Mouse (Mus musculus) stomach, postnatal 0 days (tissue): Measurements from ENCODE around the gene Cdc14a. TPM values are rescaled to one million over a fixed set of nuclear protein-coding genes. Genes with fewer than 3 reads are reported as not detected.

ENCODE experiments used
- ATAC-seq: fragments of 200-750 bp; cut with Nextera tagmentation; 2 replicates; pipeline ENCODE4 v1.8.0; 2017; ENCODE audit not compliant: low FRiP score, low TSS enrichment
- DNase-seq: peaks from one replicate; pipeline ENCODE4 v3.0.0-alpha.2; 2016; ENCODE audit warnings: low spot score
- H3K27ac ChIP-seq: fragments of 300-500 bp; sonication (generic); replicated peaks from 2 replicates; pipeline ENCODE4 v1.5.1; 2014; ENCODE audit warnings: mild to moderate bottlenecking, control low read depth
- H3K27me3 ChIP-seq: fragments of 300-500 bp; sonication (generic); 2 replicates; pipeline ENCODE4 v1.6.1; 2014; ENCODE audit warnings: low read length; ENCODE audit not compliant: control insufficient read depth, insufficient read depth
- H3K36me3 ChIP-seq: fragments of 300-500 bp; sonication (generic); 2 replicates; pipeline ENCODE4 v1.6.1; 2014; ENCODE audit warnings: low read length, mixed read lengths; ENCODE audit not compliant: control insufficient read depth, insufficient read depth
- H3K4me1 ChIP-seq: fragments of 300-500 bp; sonication (generic); replicated peaks from 2 replicates; pipeline ENCODE4 v1.6.1; 2014; ENCODE audit warnings: antibody characterized with exemption; ENCODE audit not compliant: control insufficient read depth, insufficient read depth
- H3K4me2 ChIP-seq: fragments of 300-500 bp; sonication (generic); replicated peaks from 2 replicates; pipeline ENCODE4 v1.6.1; 2014; ENCODE audit warnings: low read depth, mild to moderate bottlenecking, control low read depth, moderate library complexity
- H3K4me3 ChIP-seq: fragments of 300-500 bp; sonication (generic); 2 replicates; pipeline ENCODE4 v1.5.1; 2014; ENCODE audit warnings: low read depth, low read length, control low read depth
- H3K9ac ChIP-seq: fragments of 300-500 bp; sonication (generic); 2 replicates; pipeline ENCODE4 v1.6.1; 2014; ENCODE audit warnings: mild to moderate bottlenecking, low read length, control low read depth, mixed read lengths
- H3K9me3 ChIP-seq: fragments of 300-500 bp; sonication (generic); 2 replicates; pipeline ENCODE4 v1.6.1; 2016; ENCODE audit warnings: low read length; ENCODE audit not compliant: control insufficient read depth
- CTCF ChIP-seq: IDR thresholded peaks from 2 replicates; pipeline ENCODE4 v1.5.1; 2016; ENCODE audit warnings: antibody characterized with exemption, low read depth, mild to moderate bottlenecking, moderate library complexity
- EP300 ChIP-seq: optimal IDR thresholded peaks from 2 replicates; pipeline ENCODE3; 2016; ENCODE audit warnings: antibody characterized with exemption
- WGBS: fragments of 180-500 bp; shearing (Covaris S2); extraction: QIAGEN DNeasy Blood & Tissue Kit; methylation state at CpG from one replicate; pipeline ENCODE4 v1.1.7; 2014; 5-methylcytosine and 5-hydroxymethylcytosine counted together
- polyA plus RNA-seq: library from polyadenylated mRNA; unstranded; fragments of >200 nt; fragmentation: Nextera tagmentation; extraction: Ambion mirVana; gene quantifications from 2 replicates; pipeline ENCODE4 v1.2.1, GENCODE M21; 2015

Cdc14a gene
- polyA plus RNA-seq, 1 experiment from 2014 or later: 4.6 TPM

- no peak for ATAC-seq
- H3K36me3 ChIP-seq: no peaks in the 10 kb centered on the region
- 90% methylated on average over 6 of the region's 6 CpGs for WGBS
- H3K27me3 ChIP-seq: no peaks in the 10 kb centered on the region
- H3K4me1 ChIP-seq: no peaks in the 10 kb centered on the region
- H3K9ac ChIP-seq: no peak overlapping the region
- no peak overlapping the region for H3K4me3 ChIP-seq
- H3K4me2 ChIP-seq: no peak overlapping the region
- no peak overlapping the region for H3K27ac ChIP-seq
- DNase-seq: no peak
- H3K9me3 ChIP-seq: no peaks in the 10 kb centered on the region
- TF ChIP-seq CTCF: no peak
Observed at GRCm38 (mm10) chr3:116281663-116282062, 142.2 kb downstream of the Cdc14a start.

DNA sequence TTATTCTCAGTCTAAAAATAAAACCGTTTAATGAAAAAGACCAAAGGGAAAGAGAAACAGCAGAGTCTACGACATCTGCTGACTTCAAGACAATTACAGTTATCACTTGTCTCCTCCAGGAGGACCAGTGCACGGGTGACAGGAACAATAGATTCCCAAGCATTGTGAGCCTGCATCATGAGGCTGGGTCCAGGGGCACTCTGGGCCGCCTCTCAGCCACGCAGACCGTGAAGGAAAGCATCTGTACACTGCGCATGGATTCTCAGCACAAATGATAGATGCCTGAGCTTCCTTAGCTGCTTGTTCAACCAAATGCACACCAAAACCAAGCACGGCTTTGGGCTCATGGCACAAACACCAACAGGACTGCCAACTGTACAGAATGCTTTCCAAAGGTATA lies 146.7 kb downstream of the Cdc14a start:
- no peaks in the 10 kb centered on the region for H3K27me3 ChIP-seq

GRCm38 (mm10) chr3:116271679-116272078 lies 152.2 kb downstream of the Cdc14a start:
- Histone ChIP-seq H3K9me3 (no peaks in the 10 kb centered on the region), H3K27me3 (no peaks in the 10 kb centered on the region), H3K27ac (no peak overlapping the region), H3K4me3 (no peak overlapping the region), H3K4me1 (no peaks in the 10 kb centered on the region), H3K36me3 (0 out of 2 replicates have a peak, but pooled peaks cover 2% of the 10 kb centered on the region), H3K4me2 (no peak overlapping the region), H3K9ac (no peak overlapping the region)
- DNase-seq (no peak), ATAC-seq (no peak)
- WGBS: 69% methylated on average over 6 of the region's 6 CpGs
- TF ChIP-seq CTCF (no peak), EP300 (no peak)

More for the DNA sequence above, 146.7 kb downstream of the Cdc14a start:
- ATAC-seq (no peak), DNase-seq (no peak)
- WGBS: 80% methylated on average over 8 of the region's 8 CpGs
- H3K9ac ChIP-seq: no peak overlapping the region
- TF ChIP-seq CTCF (no peak), EP300 (no peak)
- no peak overlapping the region for H3K4me2 ChIP-seq
- 0 out of 2 replicates have a peak, but pooled peaks cover 2% of the 10 kb centered on the region for H3K36me3 ChIP-seq
- H3K4me1 ChIP-seq: no peaks in the 10 kb centered on the region
- H3K27ac ChIP-seq: no peak overlapping the region
- no peaks in the 10 kb centered on the region for H3K9me3 ChIP-seq
- H3K4me3 ChIP-seq: no peak overlapping the region

GRCm38 (mm10) chr3:116267036-116267654 lies 156.7 kb downstream of the Cdc14a start:
- H3K4me1 ChIP-seq: no peaks in the 10 kb centered on the region
- no peak for TF ChIP-seq EP300
- no peak for TF ChIP-seq CTCF
- ATAC-seq: peak; percentile 49; the same call in 1 of the 2 replicates
- no peak overlapping the region for H3K4me2 ChIP-seq
- no peak overlapping the region for H3K4me3 ChIP-seq
- no peak overlapping the region for H3K27ac ChIP-seq
- no peaks in the 10 kb centered on the region for H3K9me3 ChIP-seq
- 94% methylated on average over 2 of the region's 2 CpGs for WGBS
- DNase-seq: no peak
- no peaks in the 10 kb centered on the region for H3K27me3 ChIP-seq
- no peak overlapping the region for H3K9ac ChIP-seq
- no peaks in the 10 kb centered on the region for H3K36me3 ChIP-seq

GRCm38 (mm10) chr3:116266360-116266759 lies 157.5 kb downstream of the Cdc14a start:
- WGBS: 36% methylated on average over 3 of the region's 3 CpGs
- H3K36me3 ChIP-seq: no peaks in the 10 kb centered on the region
- H3K27me3 ChIP-seq: no peaks in the 10 kb centered on the region
- no peaks in the 10 kb centered on the region for H3K9me3 ChIP-seq
- no peaks in the 10 kb centered on the region for H3K4me1 ChIP-seq
- TF ChIP-seq CTCF: no peak
- TF ChIP-seq EP300: no peak
- H3K27ac ChIP-seq: 0 out of 2 replicates have a peak overlapping the region, but pooled peaks have one; percentile 13
- DNase-seq (no peak), ATAC-seq (no peak)
- H3K4me2 ChIP-seq: no peak overlapping the region
- no peak overlapping the region for H3K4me3 ChIP-seq
- no peak overlapping the region for H3K9ac ChIP-seq

- no peak overlapping the region for H3K27ac ChIP-seq
- no peak overlapping the region for H3K4me3 ChIP-seq
- TF ChIP-seq EP300 (no peak), CTCF (no peak)
- H3K36me3 ChIP-seq: no peaks in the 10 kb centered on the region
- DNase-seq (no peak), ATAC-seq (no peak)
- no peaks in the 10 kb centered on the region for H3K4me1 ChIP-seq
- H3K4me2 ChIP-seq: no peak overlapping the region
- no peak overlapping the region for H3K9ac ChIP-seq
- WGBS: 73% methylated on average over 1 of the region's 1 CpGs
- H3K27me3 ChIP-seq: no peaks in the 10 kb centered on the region
- no peaks in the 10 kb centered on the region for H3K9me3 ChIP-seq
Observed at GRCm38 (mm10) chr3:116263977-116264376, 159.9 kb downstream of the Cdc14a start.
